Mouse (Mus musculus) neural tube, embryonic 12.5 days (tissue): ENCODE data around the gene Map2k4. TPM values are rescaled to one million over a fixed set of nuclear protein-coding genes. Genes with fewer than 3 reads are reported as not detected.

Source experiments
- ATAC-seq: fragments of 200-750 bp; cut with Nextera tagmentation; 2 replicates; pipeline ENCODE4 v1.8.0; 2017; ENCODE audit warnings: low read depth, mild to moderate bottlenecking, moderate TSS enrichment, moderate library complexity; ENCODE audit not compliant: low FRiP score
- H3K27ac ChIP-seq: fragments of 300-500 bp; sonication (generic); 2 replicates; pipeline ENCODE4 v1.5.1; 2016
- H3K27me3 ChIP-seq: fragments of 300-500 bp; sonication (generic); replicated peaks from 2 replicates; pipeline ENCODE4 v1.6.1; 2016; ENCODE audit warnings: mild to moderate bottlenecking
- H3K36me3 ChIP-seq: fragments of 300-500 bp; sonication (generic); 2 replicates; pipeline ENCODE4 v1.6.1; 2016; ENCODE audit warnings: mild to moderate bottlenecking
- H3K4me1 ChIP-seq: fragments of 300-500 bp; sonication (generic); 2 replicates; pipeline ENCODE4 v1.6.1; 2016
- H3K4me2 ChIP-seq: fragments of 300-500 bp; sonication (generic); replicated peaks from 2 replicates; pipeline ENCODE4 v1.6.1; 2016; ENCODE audit warnings: mild to moderate bottlenecking
- H3K4me3 ChIP-seq: fragments of 300-500 bp; sonication (generic); 2 replicates; pipeline ENCODE4 v1.5.1; 2016
- H3K9ac ChIP-seq: fragments of 300-500 bp; sonication (generic); 2 replicates; pipeline ENCODE4 v1.6.1; 2016; ENCODE audit warnings: mild to moderate bottlenecking
- H3K9me3 ChIP-seq: fragments of 300-500 bp; sonication (generic); 2 replicates; pipeline ENCODE4 v1.6.1; 2016; ENCODE audit warnings: mild to moderate bottlenecking
- WGBS: fragments of 180-500 bp; shearing (Covaris S2); methylation state at CpG from one replicate; pipeline ENCODE4 v1.1.7; 2016; 5-methylcytosine and 5-hydroxymethylcytosine counted together
- polyA plus RNA-seq: library from polyadenylated mRNA; unstranded; fragments of >200 nt; fragmentation: Nextera tagmentation; extraction: Ambion mirVana; gene quantifications from 2 replicates; pipeline ENCODE4 v1.2.1, GENCODE M21; 2016

Gene Map2k4
- polyA plus RNA-seq, result 71.3 and 72.6 TPM in 2 replicates

GRCm38 (mm10) chr11:65788154-65788553 lies at the start of gene Map2k4:
Map2k4 (minus strand) TSS chr11:65788297.
- peak within 1 kb of the TSS; percentile 98 for H3K4me3 ChIP-seq
- H3K4me1 ChIP-seq, result peaks cover 15% of the 10 kb centered on the region
- whole genome bisulfite sequencing, result 1% methylated on average over 34 of the region's 36 CpGs
- H3K9ac ChIP-seq, result peak within 1 kb of the TSS; percentile 99
- peak within 1 kb of the TSS; percentile 81 for H3K4me2 ChIP-seq
- ATAC-seq, result peak; percentile 100
- H3K27ac ChIP-seq, result peak within 1 kb of the TSS; percentile 72
- H3K9me3 ChIP-seq, result no peaks in the 10 kb centered on the region
- no peaks in the 10 kb centered on the region for H3K36me3 ChIP-seq
- H3K27me3 ChIP-seq, result no peaks in the 10 kb centered on the region

GRCm38 (mm10) chr11:65824556-65824955 lies 36.5 kb upstream of the Map2k4 start:
- no peak overlapping the region for H3K4me2 ChIP-seq

GRCm38 (mm10) chr11:65820877-65821276 lies 32.8 kb upstream of the Map2k4 start:
- H3K4me3 ChIP-seq, result no peak overlapping the region
- H3K9me3 ChIP-seq, result no peaks in the 10 kb centered on the region
- H3K4me2 ChIP-seq, result no peak overlapping the region
- no peak overlapping the region for H3K27ac ChIP-seq
- no peaks in the 10 kb centered on the region for H3K4me1 ChIP-seq
- no peak overlapping the region for H3K9ac ChIP-seq
- peaks cover 33% of the 10 kb centered on the region for H3K36me3 ChIP-seq
- 12% methylated on average over 7 of the region's 7 CpGs for WGBS
- no peaks in the 10 kb centered on the region for H3K27me3 ChIP-seq
- peak; percentile 44; the same call in 1 of the 2 replicates for ATAC-seq

More at GRCm38 (mm10) chr11:65824556-65824955, 36.5 kb upstream of the Map2k4 start:
- no peak for ATAC-seq
- no peak overlapping the region for H3K9ac ChIP-seq
- no peak overlapping the region for H3K27ac ChIP-seq
- no peaks in the 10 kb centered on the region for H3K27me3 ChIP-seq
- peaks cover 35% of the 10 kb centered on the region for H3K36me3 ChIP-seq
- no peak overlapping the region for H3K4me3 ChIP-seq
- H3K9me3 ChIP-seq, result no peaks in the 10 kb centered on the region
- WGBS, result 87% methylated on average over 3 of the region's 3 CpGs
- no peaks in the 10 kb centered on the region for H3K4me1 ChIP-seq

GRCm38 (mm10) chr11:65820280-65820679 lies 32.2 kb upstream of the Map2k4 start:
- no peak overlapping the region for H3K4me2 ChIP-seq
- ATAC-seq, result peak; percentile 72; the same call in 1 of the 2 replicates
- no peak overlapping the region for H3K4me3 ChIP-seq
- H3K9me3 ChIP-seq, result no peaks in the 10 kb centered on the region
- no peaks in the 10 kb centered on the region for H3K4me1 ChIP-seq
- no peaks in the 10 kb centered on the region for H3K27me3 ChIP-seq
- H3K36me3 ChIP-seq, result peaks cover 39% of the 10 kb centered on the region
- no peak overlapping the region for H3K9ac ChIP-seq
- 76% methylated on average over 5 of the region's 5 CpGs for WGBS
- H3K27ac ChIP-seq, result no peak overlapping the region

GRCm38 (mm10) chr11:65818193-65818592 lies 30.1 kb upstream of the Map2k4 start:
- no peak overlapping the region for H3K4me3 ChIP-seq
- WGBS, result 68% methylated on average over 1 of the region's 1 CpGs
- H3K27me3 ChIP-seq, result no peaks in the 10 kb centered on the region
- H3K36me3 ChIP-seq, result peaks cover 41% of the 10 kb centered on the region
- no peaks in the 10 kb centered on the region for H3K9me3 ChIP-seq
- no peak overlapping the region for H3K27ac ChIP-seq
- no peak for ATAC-seq
- H3K4me2 ChIP-seq, result no peak overlapping the region
- H3K4me1 ChIP-seq, result no peaks in the 10 kb centered on the region
- no peak overlapping the region for H3K9ac ChIP-seq

- no peak overlapping the region for H3K27ac ChIP-seq
- H3K4me2 ChIP-seq, result no peak overlapping the region
- H3K36me3 ChIP-seq, result peaks cover 27% of the 10 kb centered on the region
- no peaks in the 10 kb centered on the region for H3K9me3 ChIP-seq
- no peaks in the 10 kb centered on the region for H3K27me3 ChIP-seq
- no peak for ATAC-seq
- 0 out of 2 replicates have a peak, but pooled peaks cover 4% of the 10 kb centered on the region for H3K4me1 ChIP-seq
- WGBS, result 63% methylated on average over 6 of the region's 6 CpGs
- H3K9ac ChIP-seq, result no peak overlapping the region
- H3K4me3 ChIP-seq, result no peak overlapping the region
Observed at GRCm38 (mm10) chr11:65816237-65816636, 28.1 kb upstream of the Map2k4 start.

- ATAC-seq, result no peak
- no peaks in the 10 kb centered on the region for H3K27me3 ChIP-seq
- no peak overlapping the region for H3K27ac ChIP-seq
- H3K9me3 ChIP-seq, result no peaks in the 10 kb centered on the region
- 0 out of 2 replicates have a peak, but pooled peaks cover 4% of the 10 kb centered on the region for H3K4me1 ChIP-seq
- peaks cover 26% of the 10 kb centered on the region for H3K36me3 ChIP-seq
- H3K4me2 ChIP-seq, result no peak overlapping the region
- no peak overlapping the region for H3K4me3 ChIP-seq
- H3K9ac ChIP-seq, result no peak overlapping the region
- WGBS, result 94% methylated on average over 9 of the region's 9 CpGs
Observed at GRCm38 (mm10) chr11:65814381-65814780, 26.3 kb upstream of the Map2k4 start.

GRCm38 (mm10) chr11:65812088-65812487 lies 24.0 kb upstream of the Map2k4 start:
- H3K4me2 ChIP-seq, result no peak overlapping the region
- H3K36me3 ChIP-seq, result peaks cover 23% of the 10 kb centered on the region
- no peaks in the 10 kb centered on the region for H3K27me3 ChIP-seq
- H3K27ac ChIP-seq, result no peak overlapping the region
- H3K4me1 ChIP-seq, result peaks cover 8% of the 10 kb centered on the region; the same call in 1 of the 2 replicates
- WGBS, result 31% methylated on average over 5 of the region's 5 CpGs
- no peak for ATAC-seq
- H3K9ac ChIP-seq, result no peak overlapping the region
- no peaks in the 10 kb centered on the region for H3K9me3 ChIP-seq
- no peak overlapping the region for H3K4me3 ChIP-seq

GRCm38 (mm10) chr11:65807601-65808000 lies 19.5 kb upstream of the Map2k4 start:
- peak overlapping the region; percentile 80 for H3K4me3 ChIP-seq
- no peak overlapping the region for H3K27ac ChIP-seq
- H3K9me3 ChIP-seq, result no peaks in the 10 kb centered on the region
- peak; percentile 27 for ATAC-seq
- peak overlapping the region; percentile 89 for H3K4me2 ChIP-seq
- peaks cover 11% of the 10 kb centered on the region; the same call in 1 of the 2 replicates for H3K4me1 ChIP-seq
- no peaks in the 10 kb centered on the region for H3K27me3 ChIP-seq
- H3K9ac ChIP-seq, result peak overlapping the region; percentile 74
- WGBS, result 52% methylated on average over 7 of the region's 7 CpGs
- H3K36me3 ChIP-seq, result no peaks in the 10 kb centered on the region

- Histone ChIP-seq H3K9me3 (no peaks in the 10 kb centered on the region), H3K4me3 (peak within 1 kb of the TSS; percentile 80), H3K9ac (peak within 1 kb of the TSS; percentile 74), H3K27me3 (no peaks in the 10 kb centered on the region), H3K4me2 (peak within 1 kb of the TSS; percentile 89), H3K4me1 (peaks cover 8% of the 10 kb centered on the region; the same call in 1 of the 2 replicates), H3K27ac (peak within 1 kb of the TSS; percentile 75; the same call in 1 of the 2 replicates), H3K36me3 (no peaks in the 10 kb centered on the region)
- WGBS, result under 1% methylated on average over 58 of the region's 58 CpGs
- ATAC-seq, result peak; percentile 98
Observed at GRCm38 (mm10) chr11:65806909-65807504, 18.9 kb upstream of the Map2k4 start, which contains the start of gene Zkscan6. Zkscan6 (plus strand) TSS chr11:65807175.

- Histone ChIP-seq H3K9ac (peak overlapping the region; percentile 48; the same call in 1 of the 2 replicates), H3K4me1 (peaks cover 8% of the 10 kb centered on the region; the same call in 1 of the 2 replicates), H3K9me3 (no peaks in the 10 kb centered on the region), H3K27ac (no peak overlapping the region), H3K36me3 (no peaks in the 10 kb centered on the region), H3K27me3 (no peaks in the 10 kb centered on the region), H3K4me2 (peak overlapping the region; percentile 89), H3K4me3 (peak overlapping the region; percentile 80)
- WGBS, result 2% methylated on average over 20 of the region's 20 CpGs
- peak; percentile 52; the same call in 1 of the 2 replicates for ATAC-seq
Observed at GRCm38 (mm10) chr11:65806321-65806904, 18.3 kb upstream of the Map2k4 start.

- WGBS, result 76% methylated on average over 3 of the region's 3 CpGs
- Histone ChIP-seq H3K27ac (no peak overlapping the region), H3K4me1 (0 out of 2 replicates have a peak, but pooled peaks cover 3% of the 10 kb centered on the region), H3K4me2 (no peak overlapping the region), H3K9ac (no peak overlapping the region), H3K9me3 (no peaks in the 10 kb centered on the region), H3K36me3 (no peaks in the 10 kb centered on the region), H3K4me3 (no peak overlapping the region), H3K27me3 (no peaks in the 10 kb centered on the region)
- no peak for ATAC-seq
Observed at GRCm38 (mm10) chr11:65801899-65802298, 13.8 kb upstream of the Map2k4 start.
